Mouse (Mus musculus) T-helper 17 cell (primary cell): ENCODE measurements around the gene Ralgps1.
"Not testable (repeated sequence)": the region's sequence is repeated elsewhere in the genome, so short reads cannot be mapped to it uniquely, and the experiment has no call there.

Source experiments
- in situ Hi-C, 2 experiments: fragments of 300-600 bp; cut with MboI, MseI; formaldehyde crosslinking; loops; 1 replicate in 1 of 2; 2 replicates in 1 of 2; pipeline ENCODE4 v1.15.1; 2025; ENCODE audit warnings: high pct_unique_total_duplicates in 2 of 2

The Ralgps1 gene

GRCm38 (mm10) chr2:33323043-33323625, 48.2 kb downstream of the Ralgps1 start:
- in situ Hi-C loops: not testable (repeated sequence)

- in situ Hi-C loops: no loop called here
These were observed 49.6 kb downstream of the Ralgps1 start for GRCm38 (mm10) chr2:33321641-33322040.

- in situ Hi-C loops: no loop called here
These were observed 50.3 kb downstream of the Ralgps1 start for GRCm38 (mm10) chr2:33321031-33321430.

GRCm38 (mm10) chr2:33320568-33320967, 50.7 kb downstream of the Ralgps1 start:
- in situ Hi-C loops: no loop called here

GRCm38 (mm10) chr2:33319934-33320333, 51.4 kb downstream of the Ralgps1 start:
- in situ Hi-C loops: no loop called here

GRCm38 (mm10) chr2:33319455-33319854, 51.8 kb downstream of the Ralgps1 start:
- in situ Hi-C loops: no loop called here

GRCm38 (mm10) chr2:33318491-33318964, 52.8 kb downstream of the Ralgps1 start:
- in situ Hi-C loops: no loop called here

- in situ Hi-C loops: no loop called here
These were observed 54.8 kb downstream of the Ralgps1 start for GRCm38 (mm10) chr2:33316516-33316915.

- in situ Hi-C loops: no loop called here
These were observed 55.3 kb downstream of the Ralgps1 start for GRCm38 (mm10) chr2:33316063-33316405.

- in situ Hi-C loops: no loop called here
These were observed 55.8 kb downstream of the Ralgps1 start for GRCm38 (mm10) chr2:33315233-33316062.

- in situ Hi-C loops: no loop called here
These were observed 61.9 kb downstream of the Ralgps1 start for GRCm38 (mm10) chr2:33309426-33309825.

- in situ Hi-C loops: no loop called here
These were observed 64.7 kb downstream of the Ralgps1 start for GRCm38 (mm10) chr2:33306565-33306964.

GRCm38 (mm10) chr2:33303416-33303947, 67.8 kb downstream of the Ralgps1 start:
- in situ Hi-C loops: no loop called here

- in situ Hi-C loops: no loop called here
These were observed 68.5 kb downstream of the Ralgps1 start for GRCm38 (mm10) chr2:33302828-33303227.

- in situ Hi-C loops: no loop called here
These were observed 68.9 kb downstream of the Ralgps1 start for GRCm38 (mm10) chr2:33302405-33302804.

- in situ Hi-C loops: no loop called here
These were observed 70.8 kb downstream of the Ralgps1 start for GRCm38 (mm10) chr2:33300371-33301046.

GRCm38 (mm10) chr2:33298928-33299327, 72.4 kb downstream of the Ralgps1 start:
- in situ Hi-C loops: no loop called here

- in situ Hi-C loops: no loop called here
These were observed 76.2 kb downstream of the Ralgps1 start for GRCm38 (mm10) chr2:33295115-33295514.

- in situ Hi-C loops: no loop called here
These were observed 79.2 kb downstream of the Ralgps1 start for GRCm38 (mm10) chr2:33292057-33292456.

- in situ Hi-C loops: no loop called here
These were observed 80.8 kb downstream of the Ralgps1 start for GRCm38 (mm10) chr2:33290491-33290890.

- in situ Hi-C loops: no loop called here
These were observed 82.4 kb downstream of the Ralgps1 start for GRCm38 (mm10) chr2:33288837-33289236.

GRCm38 (mm10) chr2:33283674-33284073, 87.6 kb downstream of the Ralgps1 start:
- in situ Hi-C loops: no loop called here
